Mouse (Mus musculus) A20 (cell line): Measurements from ENCODE around the gene Ybx2.

ENCODE experiments used
- DNase-seq: peaks from one replicate; pipeline ENCODE4 v3.0.0-alpha.2; 2011; ENCODE audit warnings: low read depth, low spot score

Gene Ybx2

DNA sequence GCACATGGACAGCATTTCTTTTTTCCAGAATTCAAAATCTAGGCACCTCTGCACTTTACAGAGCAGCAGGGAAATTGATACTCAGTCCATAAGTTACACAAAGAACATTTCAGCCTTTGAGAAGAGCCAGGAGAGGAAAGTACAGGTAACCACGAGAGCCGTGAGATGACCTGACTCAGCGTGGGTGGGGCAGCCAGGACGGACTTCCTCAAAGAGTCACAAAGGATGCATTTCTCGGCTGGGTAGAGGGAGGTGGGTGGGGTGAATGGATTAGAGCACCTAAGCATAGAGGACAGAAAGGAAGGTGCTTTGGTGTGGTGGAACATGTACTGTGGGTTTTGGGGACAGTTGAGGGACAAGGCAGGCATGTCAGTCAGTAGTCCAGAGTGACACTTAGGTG is 26.2 kb downstream of the Ybx2 start:
- DNase-seq: no peak

DNA sequence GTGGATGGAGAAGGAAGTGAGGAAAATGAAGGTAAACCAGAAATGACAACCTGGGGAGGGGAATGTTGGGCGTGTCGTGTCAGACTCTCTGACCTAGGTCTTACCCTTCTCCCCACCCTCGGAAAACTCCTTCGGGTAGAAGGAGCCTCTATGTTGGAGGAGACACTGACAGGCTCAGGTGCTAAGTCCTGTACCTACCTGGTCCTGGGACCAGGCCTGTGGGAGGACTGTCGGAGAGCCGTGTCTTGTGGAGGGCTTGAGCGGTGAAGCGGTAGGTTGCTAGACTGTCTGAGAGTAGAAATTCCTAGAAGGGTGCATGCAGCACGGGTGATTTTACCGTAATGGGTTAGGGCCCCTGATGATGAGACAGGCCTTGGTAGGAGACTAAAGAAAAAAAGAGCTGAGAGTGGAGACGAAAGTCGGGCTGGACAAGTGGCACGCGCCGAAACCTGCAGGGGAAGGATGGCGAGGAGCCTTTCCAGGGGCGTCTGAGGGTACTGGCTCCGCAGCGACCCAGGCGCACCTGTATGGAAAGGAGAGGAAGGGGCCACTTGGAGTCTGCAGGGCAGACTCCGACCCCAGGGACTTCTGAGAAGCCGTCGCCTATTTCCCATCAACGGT is 29.2 kb downstream of the Ybx2 start, which contains the start of gene Cldn7:
Cldn7 (plus strand) TSS at position 130 of the 621 bp plus-strand sequence.
- no peak for DNase-seq

- no peak for DNase-seq
Observed at GRCm38 (mm10) chr11:69965271-69966005, 29.8 kb downstream of the Ybx2 start.

DNA sequence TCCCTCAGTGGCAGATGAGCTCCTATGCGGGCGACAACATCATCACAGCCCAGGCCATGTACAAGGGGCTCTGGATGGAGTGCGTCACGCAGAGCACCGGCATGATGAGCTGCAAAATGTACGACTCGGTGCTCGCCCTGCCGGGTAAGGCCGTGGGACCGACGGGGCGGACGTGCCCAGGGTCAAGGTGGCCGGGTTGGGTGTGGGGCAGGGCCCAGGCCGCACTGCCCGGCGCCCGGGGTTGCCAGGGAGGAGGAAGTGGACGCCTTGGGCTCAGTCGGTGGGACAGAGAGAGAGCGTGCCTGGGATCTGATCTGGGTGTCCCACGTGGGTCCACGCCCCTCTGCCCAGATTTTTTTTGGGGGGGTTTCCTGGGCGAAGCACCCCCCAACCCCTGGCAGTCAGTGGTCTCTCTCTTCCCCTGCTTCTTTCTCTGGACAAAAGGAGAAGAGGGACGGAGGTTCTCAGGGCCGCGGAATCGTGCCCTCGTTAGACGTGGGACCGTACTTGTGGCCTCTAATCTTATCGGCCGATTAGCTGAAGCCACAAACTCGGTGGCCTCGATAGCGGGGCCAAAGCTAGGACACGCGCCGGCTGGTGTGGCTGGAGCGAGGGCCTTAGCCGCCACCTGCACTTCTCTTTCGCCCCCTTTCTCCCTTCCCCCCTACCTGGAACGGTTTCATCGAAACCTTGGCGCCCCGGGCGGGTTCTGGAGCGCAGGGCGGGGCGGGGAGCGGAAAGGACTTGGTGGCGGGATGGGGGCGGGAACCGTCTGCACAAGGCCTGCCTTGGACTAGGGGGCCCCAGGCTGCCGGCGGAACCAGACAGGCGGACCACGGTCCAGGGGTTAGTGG is 30.6 kb downstream of the Ybx2 start:
- DNase-seq: no peak

GRCm38 (mm10) chr11:69966860-69967517 is 31.4 kb downstream of the Ybx2 start:
- no peak for DNase-seq

GRCm38 (mm10) chr11:69968793-69969192 is 33.2 kb downstream of the Ybx2 start:
- DNase-seq: no peak

GRCm38 (mm10) chr11:69970222-69970621 is 34.6 kb downstream of the Ybx2 start:
- no peak for DNase-seq

- DNase-seq: peak; percentile 31
Observed at GRCm38 (mm10) chr11:69970775-69971174, 35.2 kb downstream of the Ybx2 start.

DNA sequence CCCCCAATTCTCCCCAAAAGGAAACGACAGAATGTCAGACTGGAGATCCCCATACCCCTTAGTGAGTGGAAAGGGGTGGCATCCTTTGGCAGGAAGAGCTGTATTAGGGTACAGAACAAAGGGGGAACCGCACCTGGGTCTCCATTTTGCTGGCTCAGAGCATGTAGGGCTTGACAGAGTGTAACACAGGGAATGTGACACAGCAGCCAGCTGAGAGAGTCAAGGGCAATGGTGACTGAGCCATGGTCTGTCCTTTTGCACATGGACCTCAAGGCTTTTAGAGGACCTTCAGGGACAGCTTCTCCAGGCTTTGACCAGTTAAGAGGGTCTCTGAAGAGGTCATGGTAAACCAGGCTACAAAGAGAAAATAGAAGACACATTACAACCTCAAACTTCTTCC is 39.3 kb downstream of the Ybx2 start:
- DNase-seq: no peak

GRCm38 (mm10) chr11:69976271-69976670 is 40.7 kb downstream of the Ybx2 start:
- no peak for DNase-seq

GRCm38 (mm10) chr11:69979827-69980195 is 44.2 kb downstream of the Ybx2 start:
- DNase-seq: no peak

DNA sequence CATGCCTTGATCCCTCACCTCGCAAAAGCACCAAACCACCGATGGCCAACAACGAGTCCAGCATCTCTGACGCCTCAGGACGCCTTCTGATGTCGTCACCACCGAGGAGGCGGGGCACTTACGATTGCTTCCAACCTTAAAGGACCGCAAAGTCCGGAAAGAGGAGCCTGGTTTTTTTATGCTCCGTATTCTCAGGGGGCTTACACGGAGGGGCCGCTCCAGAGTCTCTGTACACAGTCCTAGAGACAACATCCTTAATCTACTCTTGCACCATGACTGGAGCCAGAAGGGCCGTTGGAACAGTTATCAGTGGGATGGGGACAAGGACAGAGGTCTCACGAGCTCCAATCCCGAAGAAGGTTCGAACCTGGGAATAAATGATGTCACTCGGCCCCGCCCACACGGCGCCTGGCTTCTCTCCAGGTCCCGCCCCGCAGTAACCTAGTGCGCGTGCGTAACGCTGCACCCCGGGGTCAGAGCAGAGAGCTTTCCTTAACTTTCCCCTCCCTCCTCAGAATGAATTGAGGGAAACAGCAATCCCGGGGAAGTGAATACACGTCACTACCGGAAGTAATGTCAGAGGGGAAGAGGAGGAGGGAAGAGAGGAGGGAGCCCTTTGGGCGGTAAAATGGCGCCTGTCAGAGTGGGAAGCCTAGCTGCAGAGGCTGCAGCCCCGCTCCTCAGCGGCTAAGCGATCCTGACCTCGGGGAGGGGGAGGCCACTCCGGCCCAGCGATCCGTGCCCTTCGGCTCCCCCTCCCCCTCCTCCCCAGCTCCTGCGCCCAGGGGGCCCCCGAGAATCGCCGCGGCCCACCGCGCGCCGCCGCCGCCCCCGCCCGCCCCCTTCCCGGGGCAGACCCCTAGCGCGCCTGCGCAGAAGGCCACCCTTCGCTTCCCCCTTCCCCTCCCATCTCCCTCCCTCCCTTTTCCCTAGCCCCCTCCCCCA is 44.9 kb downstream of the Ybx2 start:
- DNase-seq: peak; percentile 96

- peak; percentile 59 for DNase-seq
Observed at GRCm38 (mm10) chr11:69981141-69981762, 45.7 kb downstream of the Ybx2 start, which contains the start of gene Ctdnep1. TSS of gene Ctdnep1 (plus strand) at chr11:69981156.

DNA sequence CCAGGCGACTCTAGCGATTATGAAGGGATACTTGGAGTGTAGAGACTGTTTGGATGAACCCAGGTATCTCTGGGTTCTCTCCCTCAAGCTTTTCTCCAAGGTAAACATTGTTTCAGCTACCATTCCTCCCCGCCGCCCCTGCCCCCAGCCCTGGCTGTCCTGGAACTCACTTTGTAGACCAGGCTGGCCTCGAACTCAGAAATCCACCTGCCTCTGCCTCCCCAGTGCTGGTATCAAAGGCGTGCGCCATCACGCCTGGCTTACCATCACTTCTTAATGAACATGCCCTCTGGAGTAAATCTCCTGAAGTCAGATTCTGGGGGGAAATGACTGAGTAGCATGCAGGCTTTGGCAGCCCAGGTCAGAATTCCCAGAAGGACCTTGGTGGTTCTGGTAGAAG is 46.6 kb downstream of the Ybx2 start, which contains the start of gene Elp5:
Elp5 (minus strand) TSS at position 293 of the 400 bp plus-strand sequence.
- DNase-seq: no peak

- DNase-seq: no peak
Observed at GRCm38 (mm10) chr11:69982877-69983276, 47.3 kb downstream of the Ybx2 start.

DNA sequence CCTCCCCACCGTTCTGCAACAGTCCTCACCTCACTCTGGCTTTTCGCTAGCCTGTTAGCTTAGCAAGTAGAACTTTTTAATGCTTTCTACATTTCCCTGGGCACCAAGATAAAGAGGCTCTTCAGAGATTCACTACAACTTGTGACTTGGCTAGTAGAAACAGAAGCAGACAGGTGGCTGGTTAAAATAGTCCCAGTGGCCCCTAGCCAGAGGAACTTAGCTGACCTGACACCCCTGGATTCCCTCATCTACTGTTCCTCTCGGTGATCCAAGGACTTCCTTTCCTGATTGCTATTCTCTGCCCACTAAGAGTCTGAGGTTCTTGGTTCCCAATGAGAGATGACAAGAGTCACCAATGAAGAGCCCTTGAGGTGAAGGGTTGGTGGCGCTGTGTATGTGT is 47.8 kb downstream of the Ybx2 start:
- no peak for DNase-seq

- DNase-seq: no peak
Observed at GRCm38 (mm10) chr11:69984431-69984830, 48.8 kb downstream of the Ybx2 start.

DNA sequence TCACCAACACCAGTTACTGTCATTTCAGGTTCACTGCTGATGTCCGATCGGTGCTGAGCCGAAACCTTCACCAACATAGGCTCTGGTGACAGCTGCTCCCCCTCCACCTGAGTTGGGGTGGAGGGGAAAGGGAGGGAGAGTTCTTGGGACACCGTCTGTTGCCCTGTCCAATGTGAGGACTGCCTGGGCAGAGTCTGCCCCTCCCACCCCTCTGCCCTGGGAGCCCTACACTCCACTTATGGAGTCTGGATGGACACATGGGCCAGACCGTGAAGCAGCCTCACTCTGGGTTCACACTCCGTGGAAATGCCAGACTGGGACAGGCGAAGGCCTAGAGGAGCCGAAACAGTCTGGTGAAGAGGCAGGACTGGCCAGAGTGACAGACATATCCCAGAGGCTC is 54.4 kb downstream of the Ybx2 start:
- DNase-seq: no peak
